Mouse (Mus musculus): ENCODE data around the gene Acsf3. TPM values are rescaled to one million over a fixed set of nuclear protein-coding genes. Genes with fewer than 3 reads are reported as not detected.

Gene Acsf3
- total and polyA plus RNA-seq, 2 experiments = 12.8 to 38.4 TPM

DNA sequence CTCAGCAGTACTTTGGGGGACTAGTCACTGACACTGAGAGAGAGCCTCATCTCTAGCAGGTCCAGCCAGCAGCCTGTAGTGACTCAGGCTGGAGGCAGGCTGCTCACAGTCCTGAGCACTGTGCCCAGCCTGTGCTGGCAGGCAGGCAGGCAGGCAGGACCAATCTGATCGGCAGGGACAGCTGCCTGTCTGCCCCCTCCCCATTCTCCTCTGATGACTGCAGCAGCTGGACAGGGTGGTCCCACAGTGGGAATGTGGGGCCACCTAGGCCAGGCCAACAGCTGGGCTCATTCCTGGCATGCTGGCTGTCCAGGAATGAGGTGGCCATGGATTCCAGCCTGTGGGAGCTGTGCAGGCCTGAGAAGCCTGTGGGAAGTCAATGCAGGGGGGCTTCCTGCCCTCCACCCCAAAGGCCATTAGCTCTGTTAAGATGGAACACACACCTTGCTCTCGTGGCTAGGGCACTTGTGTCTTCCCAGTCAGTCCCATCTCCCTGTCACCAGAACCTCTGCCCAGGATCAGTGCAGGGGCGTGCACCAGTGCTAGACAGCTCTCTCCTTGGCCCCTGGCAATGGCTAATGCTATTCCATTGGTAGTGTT lies 75.5 kb downstream of the Acsf3 start:
- whole genome bisulfite sequencing = 80% methylated on average over 3 of the region's 3 CpGs
- no peaks in the 10 kb centered on the region for H3K27me3 ChIP-seq (ENCODE audit: control insufficient read depth, insufficient read depth, low read length)
- TF ChIP-seq CTCF (IDR thresholded peaks at IDR 0.05; ENCODE audit: low read depth, low read length) (no peak), POLR2A (IDR thresholded peaks at IDR 0.05; ENCODE audit: extremely low read depth, insufficient read depth, low read length) (no peak)
- H3K4me1 ChIP-seq (ENCODE audit: control insufficient read depth, insufficient read depth, low read length) = peaks cover 21% of the 10 kb centered on the region
- no peaks in the 10 kb centered on the region for H3K79me2 ChIP-seq (ENCODE audit: control insufficient read depth, insufficient read depth, low read length)
- DNase-seq (ENCODE audit: extremely low read depth, low read depth, low spot score) = no peak
- no peak overlapping the region for H3K27ac ChIP-seq (replicated peaks; ENCODE audit: insufficient read depth, low read depth, low read length)
- no peak overlapping the region for H3K9ac ChIP-seq (ENCODE audit: low read depth, low read length)
- H3K36me3 ChIP-seq (ENCODE audit: control insufficient read depth, insufficient read depth, low read length) = no peaks in the 10 kb centered on the region
- H3K4me3 ChIP-seq (ENCODE audit: insufficient read depth, low read depth, low read length) = no peak overlapping the region

DNA sequence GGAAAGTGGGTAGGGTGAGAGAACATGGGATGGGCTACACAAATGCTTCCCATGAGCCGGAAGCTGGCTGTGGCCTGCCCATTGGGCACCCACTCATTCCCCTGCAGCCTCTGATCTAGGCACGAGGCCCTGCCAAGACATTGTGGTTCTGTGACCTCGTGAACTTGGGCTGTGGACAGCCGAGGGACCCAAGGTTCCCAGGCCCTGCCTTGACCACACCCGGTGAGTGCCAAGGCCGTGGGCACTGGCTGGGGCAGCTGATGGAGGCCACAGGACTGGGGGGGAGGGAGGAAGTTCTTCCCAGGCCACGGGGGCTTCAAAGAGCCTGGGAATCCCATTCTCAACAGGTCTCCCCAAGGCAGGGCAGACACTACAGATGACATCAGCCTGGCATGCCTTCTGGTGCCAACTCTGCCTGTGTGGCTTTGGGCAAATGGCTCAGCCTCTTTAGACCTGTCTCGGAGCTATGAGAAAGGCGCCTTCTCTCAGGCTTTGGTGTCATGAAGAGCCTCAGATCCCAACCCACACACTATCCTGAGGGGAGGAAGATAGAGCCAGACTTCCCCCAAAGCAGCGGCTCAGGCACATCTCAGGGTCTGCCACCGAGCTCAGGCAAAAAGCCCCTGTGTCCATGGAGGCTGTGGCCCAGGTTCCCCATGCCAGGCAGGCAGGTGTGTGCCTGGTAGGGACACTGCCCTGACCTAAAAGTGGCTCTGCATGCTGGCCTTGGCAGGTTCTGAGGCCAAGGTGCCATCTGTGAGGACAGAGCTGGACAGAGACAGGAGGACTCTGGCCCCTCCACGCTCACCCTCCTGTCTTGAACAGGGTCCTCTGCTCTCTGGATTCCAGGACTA lies 76.6 kb downstream of the Acsf3 start:
- H3K27me3 ChIP-seq (ENCODE audit: control insufficient read depth, insufficient read depth, low read length) = no peaks in the 10 kb centered on the region
- H3K36me3 ChIP-seq (ENCODE audit: control insufficient read depth, insufficient read depth, low read length) = no peaks in the 10 kb centered on the region
- WGBS = 55% methylated on average over 12 of the region's 12 CpGs
- no peak for TF ChIP-seq POLR2A (IDR thresholded peaks at IDR 0.05; ENCODE audit: extremely low read depth, insufficient read depth, low read length)
- no peak for TF ChIP-seq CTCF (IDR thresholded peaks at IDR 0.05; ENCODE audit: low read depth, low read length)
- no peak overlapping the region for H3K4me3 ChIP-seq (ENCODE audit: insufficient read depth, low read depth, low read length)
- no peak overlapping the region for H3K9ac ChIP-seq (ENCODE audit: low read depth, low read length)
- DNase-seq (ENCODE audit: extremely low read depth, low read depth, low spot score) = peak; percentile 77
- H3K79me2 ChIP-seq (ENCODE audit: control insufficient read depth, insufficient read depth, low read length) = no peaks in the 10 kb centered on the region
- peaks cover 21% of the 10 kb centered on the region for H3K4me1 ChIP-seq (ENCODE audit: control insufficient read depth, insufficient read depth, low read length)
- H3K27ac ChIP-seq (replicated peaks; ENCODE audit: insufficient read depth, low read depth, low read length) = no peak overlapping the region

DNA sequence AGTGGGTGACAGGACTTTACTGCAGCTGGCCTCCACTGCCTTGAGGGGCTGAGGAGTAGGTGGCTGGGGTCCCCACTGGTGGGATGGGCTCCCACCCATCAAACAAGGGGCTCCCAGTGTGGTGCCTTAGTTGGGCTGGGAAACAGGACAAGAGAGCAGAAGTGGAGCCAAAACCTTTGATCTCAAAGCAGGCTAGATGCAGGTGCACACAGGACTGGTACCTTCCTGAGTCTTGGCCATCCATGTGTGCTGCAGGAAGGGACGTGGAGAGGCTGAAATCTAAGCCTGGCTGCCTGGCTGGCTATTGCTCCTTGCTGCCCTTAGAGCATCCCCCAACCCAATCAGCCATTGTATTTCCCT lies 77.2 kb downstream of the Acsf3 start:
- no peaks in the 10 kb centered on the region for H3K27me3 ChIP-seq (ENCODE audit: control insufficient read depth, insufficient read depth, low read length)
- WGBS = 68% methylated on average over 1 of the region's 1 CpGs
- TF ChIP-seq CTCF (IDR thresholded peaks at IDR 0.05; ENCODE audit: low read depth, low read length) = no peak
- no peak for TF ChIP-seq POLR2A (IDR thresholded peaks at IDR 0.05; ENCODE audit: extremely low read depth, insufficient read depth, low read length)

DNA sequence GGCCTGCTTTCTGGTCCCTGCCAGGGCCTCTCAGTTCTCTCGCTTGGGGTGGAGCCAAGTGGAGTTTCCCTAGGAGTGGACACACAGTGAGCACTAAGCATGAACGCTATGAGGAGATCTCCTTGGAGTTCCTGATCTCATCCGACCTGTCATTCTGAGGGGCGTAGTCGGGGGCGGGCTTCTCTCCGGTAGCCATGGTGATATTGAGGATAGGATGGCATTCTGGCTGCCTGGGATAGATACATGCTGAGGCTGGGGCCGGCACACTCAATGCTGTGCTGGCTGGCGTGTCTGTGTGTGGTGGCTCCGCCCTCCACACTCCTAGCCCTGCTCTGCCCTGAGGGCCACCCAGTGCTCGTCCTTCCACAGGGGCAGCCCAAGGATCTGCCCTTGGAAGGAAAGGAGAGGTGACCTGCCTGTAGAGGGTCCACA lies 78.1 kb downstream of the Acsf3 start:
- Histone ChIP-seq H3K4me1 (ENCODE audit: control insufficient read depth, insufficient read depth, low read length) (peaks cover 20% of the 10 kb centered on the region), H3K4me3 (ENCODE audit: insufficient read depth, low read depth, low read length) (no peak overlapping the region), H3K27ac (replicated peaks; ENCODE audit: insufficient read depth, low read depth, low read length) (no peak overlapping the region), H3K79me2 (ENCODE audit: control insufficient read depth, insufficient read depth, low read length) (no peaks in the 10 kb centered on the region), H3K27me3 (ENCODE audit: control insufficient read depth, insufficient read depth, low read length) (no peaks in the 10 kb centered on the region), H3K36me3 (ENCODE audit: control insufficient read depth, insufficient read depth, low read length) (no peaks in the 10 kb centered on the region), H3K9ac (ENCODE audit: low read depth, low read length) (no peak overlapping the region)
- WGBS = 64% methylated on average over 11 of the region's 11 CpGs
- TF ChIP-seq POLR2A (IDR thresholded peaks at IDR 0.05; ENCODE audit: extremely low read depth, insufficient read depth, low read length) = no peak
- no peak for TF ChIP-seq CTCF (IDR thresholded peaks at IDR 0.05; ENCODE audit: low read depth, low read length)
- DNase-seq (ENCODE audit: extremely low read depth, low read depth, low spot score) = peak; percentile 28

More for the DNA sequence above, 77.2 kb downstream of the Acsf3 start:
- Histone ChIP-seq H3K79me2 (ENCODE audit: control insufficient read depth, insufficient read depth, low read length) (no peaks in the 10 kb centered on the region), H3K4me3 (ENCODE audit: insufficient read depth, low read depth, low read length) (no peak overlapping the region), H3K9ac (ENCODE audit: low read depth, low read length) (no peak overlapping the region), H3K36me3 (ENCODE audit: control insufficient read depth, insufficient read depth, low read length) (no peaks in the 10 kb centered on the region), H3K4me1 (ENCODE audit: control insufficient read depth, insufficient read depth, low read length) (peaks cover 21% of the 10 kb centered on the region), H3K27ac (replicated peaks; ENCODE audit: insufficient read depth, low read depth, low read length) (no peak overlapping the region)
- no peak for DNase-seq (ENCODE audit: extremely low read depth, low read depth, low spot score)

DNA sequence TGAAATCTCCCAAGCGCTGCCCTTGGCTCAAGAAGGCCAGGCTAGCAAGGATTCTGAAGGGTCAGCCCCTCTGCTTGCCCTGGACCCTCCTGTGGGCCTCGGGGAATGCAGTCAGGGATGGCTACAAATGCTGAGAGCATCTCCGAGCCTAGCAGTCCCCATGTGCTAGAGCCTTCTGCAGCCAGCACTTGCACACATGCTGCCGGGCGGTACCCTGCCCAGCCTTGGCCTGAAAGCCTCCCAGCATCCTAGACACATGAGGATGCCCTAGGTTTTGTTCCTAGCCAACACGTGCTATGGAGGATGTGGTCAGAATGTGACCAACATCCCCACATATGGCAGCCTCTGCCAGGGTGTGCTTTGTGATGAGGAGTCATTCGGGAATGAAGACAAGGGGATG lies 79.1 kb downstream of the Acsf3 start:
- Histone ChIP-seq H3K27ac (replicated peaks; ENCODE audit: insufficient read depth, low read depth, low read length) (no peak overlapping the region), H3K27me3 (ENCODE audit: control insufficient read depth, insufficient read depth, low read length) (no peaks in the 10 kb centered on the region), H3K9ac (ENCODE audit: low read depth, low read length) (no peak overlapping the region), H3K36me3 (ENCODE audit: control insufficient read depth, insufficient read depth, low read length) (no peaks in the 10 kb centered on the region), H3K4me3 (ENCODE audit: insufficient read depth, low read depth, low read length) (no peak overlapping the region), H3K79me2 (ENCODE audit: control insufficient read depth, insufficient read depth, low read length) (no peaks in the 10 kb centered on the region), H3K4me1 (ENCODE audit: control insufficient read depth, insufficient read depth, low read length) (peaks cover 19% of the 10 kb centered on the region)
- WGBS = 78% methylated on average over 7 of the region's 7 CpGs
- TF ChIP-seq POLR2A (IDR thresholded peaks at IDR 0.05; ENCODE audit: extremely low read depth, insufficient read depth, low read length) = no peak
- no peak for TF ChIP-seq CTCF (IDR thresholded peaks at IDR 0.05; ENCODE audit: low read depth, low read length)
- no peak for DNase-seq (ENCODE audit: extremely low read depth, low read depth, low spot score)

DNA sequence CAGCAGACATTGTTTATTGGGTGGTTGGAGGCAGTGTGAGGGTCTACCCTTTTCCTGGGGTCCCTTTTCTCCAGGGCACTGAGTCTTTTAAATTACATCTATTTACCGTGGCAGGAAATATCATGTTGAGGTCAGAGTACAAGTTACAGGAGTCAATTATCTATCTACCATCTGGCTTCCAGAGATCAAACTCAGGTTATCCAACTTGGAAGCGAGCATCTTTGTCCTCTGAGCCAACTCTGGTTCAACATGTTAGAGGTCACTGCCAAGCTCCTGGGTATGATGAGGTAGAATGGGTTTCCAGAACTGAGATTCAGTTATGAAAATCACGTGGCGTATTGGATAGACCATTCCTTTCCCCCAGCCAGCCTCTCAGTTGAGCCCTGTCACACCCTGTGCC lies 79.8 kb downstream of the Acsf3 start:
- Histone ChIP-seq H3K4me3 (ENCODE audit: insufficient read depth, low read depth, low read length) (no peak overlapping the region), H3K36me3 (ENCODE audit: control insufficient read depth, insufficient read depth, low read length) (no peaks in the 10 kb centered on the region), H3K4me1 (ENCODE audit: control insufficient read depth, insufficient read depth, low read length) (peaks cover 21% of the 10 kb centered on the region), H3K27me3 (ENCODE audit: control insufficient read depth, insufficient read depth, low read length) (no peaks in the 10 kb centered on the region), H3K79me2 (ENCODE audit: control insufficient read depth, insufficient read depth, low read length) (no peaks in the 10 kb centered on the region), H3K9ac (ENCODE audit: low read depth, low read length) (no peak overlapping the region), H3K27ac (replicated peaks; ENCODE audit: insufficient read depth, low read depth, low read length) (peak overlapping the region; percentile 37)
- TF ChIP-seq POLR2A (IDR thresholded peaks at IDR 0.05; ENCODE audit: extremely low read depth, insufficient read depth, low read length) (no peak), CTCF (IDR thresholded peaks at IDR 0.05; ENCODE audit: low read depth, low read length) (no peak)
- WGBS = 22% methylated on average over 4 of the region's 4 CpGs
- DNase-seq (ENCODE audit: extremely low read depth, low read depth, low spot score) = peak; percentile 98
